Mouse (Mus musculus) heart, embryonic 14.5 days (tissue): ENCODE data around the gene Nkx2-3. TPM values are rescaled to one million over a fixed set of nuclear protein-coding genes. Genes with fewer than 3 reads are reported as not detected.

Experiments used
- ATAC-seq: fragments of 200-750 bp; cut with Nextera tagmentation; 2 replicates; pipeline ENCODE4 v1.8.0; 2017; ENCODE audit warnings: low read depth, moderate TSS enrichment; ENCODE audit not compliant: insufficient number of reproducible peaks, insufficient read depth, low FRiP score
- H3K27ac ChIP-seq, 2 experiments: fragments of 200-500 bp in 1 of 2; fragments of 300-500 bp in 1 of 2; sonication (generic) in 1 of 2; replicated peaks in 1 of 2; 2 replicates each; pipeline ENCODE4 v1.5.1; 2012 to 2014; ENCODE audit warnings: low read depth in 2 of 2, low read length in 2 of 2, control low read depth in 1 of 2, mild to moderate bottlenecking in 1 of 2, mixed read lengths in 1 of 2; ENCODE audit not compliant: control insufficient read depth in 1 of 2, insufficient read depth in 1 of 2
- H3K27me3 ChIP-seq: fragments of 300-500 bp; sonication (generic); 2 replicates; pipeline ENCODE4 v1.6.1; 2014; ENCODE audit warnings: mild to moderate bottlenecking, low read length, control low read depth; ENCODE audit not compliant: control insufficient read depth, insufficient read depth
- H3K36me3 ChIP-seq: fragments of 300-500 bp; sonication (generic); 2 replicates; pipeline ENCODE4 v1.6.1; 2014; ENCODE audit warnings: mild to moderate bottlenecking, control low read depth, low read length, mixed read lengths; ENCODE audit not compliant: control insufficient read depth, insufficient read depth
- H3K4me1 ChIP-seq, 2 experiments: fragments of 200-500 bp in 1 of 2; fragments of 300-500 bp in 1 of 2; sonication (generic) in 1 of 2; 2 replicates each; pipeline ENCODE4 v1.6.1; 2012 to 2014; ENCODE audit warnings: low read length in 2 of 2, control low read depth in 1 of 2, mixed read lengths in 1 of 2; ENCODE audit not compliant: control insufficient read depth in 2 of 2, insufficient read depth in 2 of 2
- H3K4me2 ChIP-seq: fragments of 300-500 bp; sonication (generic); 2 replicates; pipeline ENCODE4 v1.6.1; 2014; ENCODE audit warnings: mild to moderate bottlenecking, low read length
- H3K4me3 ChIP-seq, 2 experiments: fragments of 200-500 bp in 1 of 2; fragments of 300-500 bp in 1 of 2; sonication (generic) in 1 of 2; 2 replicates each; pipeline ENCODE4 v1.5.1; 2012 to 2014; ENCODE audit warnings: low read length in 2 of 2, mild to moderate bottlenecking in 2 of 2, control low read depth in 1 of 2, low read depth in 1 of 2, moderate library complexity in 1 of 2; ENCODE audit not compliant: control insufficient read depth in 1 of 2, insufficient read depth in 1 of 2
- H3K9ac ChIP-seq: fragments of 300-500 bp; sonication (generic); 2 replicates; pipeline ENCODE4 v1.6.1; 2014; ENCODE audit warnings: mild to moderate bottlenecking, low read length
- H3K9me3 ChIP-seq: fragments of 300-500 bp; sonication (generic); 2 replicates; pipeline ENCODE4 v1.6.1; 2016; ENCODE audit warnings: low read length, control low read depth; ENCODE audit not compliant: control insufficient read depth
- WGBS: fragments of 180-500 bp; shearing (Covaris S2); extraction: QIAGEN DNeasy Blood & Tissue Kit; methylation state at CpG from one replicate; pipeline ENCODE4 v1.1.7; 2014; 5-methylcytosine and 5-hydroxymethylcytosine counted together
- polyA plus RNA-seq: library from polyadenylated mRNA; unstranded; fragments of >200 nt; fragmentation: Nextera tagmentation; extraction: Ambion mirVana; gene quantifications from 2 replicates; pipeline ENCODE4 v1.2.1, GENCODE M21; 2014

Nkx2-3 gene
- not detected in 2 replicates for polyA plus RNA-seq

DNA sequence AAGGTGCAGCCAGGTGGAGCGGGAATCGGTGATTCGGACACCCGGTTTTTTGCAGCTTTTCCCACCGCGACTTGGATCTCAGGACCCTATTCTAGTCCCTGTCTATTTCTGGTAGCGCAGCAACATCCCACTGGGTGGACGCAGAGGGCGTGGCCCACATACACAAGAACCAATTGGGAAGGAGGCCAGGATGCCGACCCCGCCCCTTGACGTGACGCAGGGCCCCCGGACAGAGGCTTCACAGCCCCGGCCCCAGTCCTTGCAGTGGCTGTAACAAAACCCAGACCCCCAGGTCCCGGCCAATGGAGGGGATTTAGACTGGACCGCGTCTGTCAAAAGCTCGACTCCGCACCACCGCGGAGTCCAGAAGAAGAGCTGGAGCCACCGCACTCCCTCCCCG is at the start of gene Nkx2-3:
Gene Nkx2-3 (plus strand): TSS at position 275 of the 400 bp plus-strand sequence.
- no peak within 1 kb of the TSS for H3K9ac ChIP-seq
- no peak within 1 kb of the TSS for H3K27ac ChIP-seq
- H3K4me3 ChIP-seq = peak within 1 kb of the TSS in 1 of 2 experiments; percentile 15; a peak in 2 of 4 replicates
- H3K4me2 ChIP-seq = peak within 1 kb of the TSS; percentile 24; the same call in 1 of the 2 replicates
- H3K36me3 ChIP-seq = no peaks in the 10 kb centered on the region
- WGBS = 2% methylated on average over 24 of the region's 24 CpGs
- H3K27me3 ChIP-seq = peaks cover 93% of the 10 kb centered on the region
- H3K4me1 ChIP-seq = peaks cover 4 to 26% of the 10 kb centered on the region in 2 experiments; a peak in 3 of 4 replicates
- H3K9me3 ChIP-seq = no peaks in the 10 kb centered on the region
- no peak for ATAC-seq

DNA sequence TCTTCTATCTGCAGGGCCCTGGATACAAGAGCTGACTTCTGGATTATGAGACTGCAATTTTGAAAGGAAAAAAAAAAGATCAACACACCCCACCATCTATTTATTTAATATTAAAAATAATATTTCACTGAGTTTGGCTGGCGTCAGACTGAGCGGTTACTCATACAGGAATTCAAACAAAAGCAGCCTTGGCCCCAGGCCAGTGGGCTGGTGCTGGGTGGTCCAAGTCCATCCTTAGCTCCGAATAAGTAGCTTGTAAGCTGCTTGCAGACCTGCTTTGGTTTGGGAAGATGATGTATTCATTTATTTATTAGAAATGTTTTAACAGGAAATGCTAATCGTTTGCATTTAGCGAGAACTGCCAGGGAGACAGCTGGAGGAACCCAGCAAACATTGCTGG is 49.0 kb upstream of the Nkx2-3 start:
- Histone ChIP-seq H3K9me3 (no peaks in the 10 kb centered on the region), H3K27me3 (peaks cover 7% of the 10 kb centered on the region; the same call in 1 of the 2 replicates), H3K27ac (no peak overlapping the region), H3K36me3 (no peaks in the 10 kb centered on the region), H3K9ac (no peak overlapping the region), H3K4me3 (no peak overlapping the region), H3K4me1 (peaks cover 0 to 3% of the 10 kb centered on the region in 2 experiments; a peak in 2 of 4 replicates), H3K4me2 (no peak overlapping the region)
- WGBS = 73% methylated on average over 5 of the region's 5 CpGs
- no peak for ATAC-seq

DNA sequence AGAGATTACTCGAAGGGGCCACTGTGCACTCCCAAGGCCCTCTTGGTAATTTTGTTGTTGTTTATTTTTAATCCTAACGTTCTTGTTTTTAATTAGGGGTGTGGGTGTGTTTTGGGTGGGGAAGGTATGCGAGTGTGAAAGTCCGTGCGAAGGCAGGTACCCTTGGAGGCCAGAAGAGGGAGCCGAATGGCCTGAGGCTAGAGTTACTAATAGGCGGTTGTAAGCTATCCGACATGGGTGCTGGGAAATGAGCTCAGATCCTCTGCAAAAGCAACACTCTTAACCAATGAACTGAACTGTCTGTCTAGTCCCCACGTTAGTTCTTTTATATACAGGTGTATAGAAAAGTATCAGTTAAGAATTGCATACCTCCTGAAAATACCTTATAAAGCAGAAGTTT is 43.8 kb upstream of the Nkx2-3 start:
- peaks cover 47% of the 10 kb centered on the region for H3K27me3 ChIP-seq

DNA sequence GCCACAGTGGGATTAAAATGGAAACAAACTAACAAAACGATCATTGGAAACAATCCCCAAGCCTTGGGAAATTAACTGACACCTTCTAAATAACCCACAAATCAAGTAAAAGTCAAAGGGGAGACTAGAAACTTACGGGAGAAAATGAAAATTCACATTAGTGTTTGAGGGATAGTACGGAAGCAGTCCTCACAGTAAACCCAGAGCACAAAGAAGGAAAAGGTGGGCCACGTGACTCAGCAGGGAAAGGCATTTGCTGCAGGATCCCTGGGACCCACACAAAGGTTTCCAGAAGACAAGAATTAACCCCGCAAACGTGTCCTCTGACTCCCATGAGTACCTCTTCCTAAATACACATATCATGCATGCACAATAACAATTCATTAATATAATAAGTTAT is 43.0 kb upstream of the Nkx2-3 start:
- H3K4me3 ChIP-seq = no peak overlapping the region
- H3K36me3 ChIP-seq = no peaks in the 10 kb centered on the region
- no peak overlapping the region for H3K9ac ChIP-seq
- H3K4me2 ChIP-seq = no peak overlapping the region
- H3K27ac ChIP-seq = no peak overlapping the region
- WGBS = 59% methylated on average over 6 of the region's 6 CpGs
- no peaks in the 10 kb centered on the region for H3K9me3 ChIP-seq
- peaks cover 0 to 3% of the 10 kb centered on the region in 2 experiments; a peak in 2 of 4 replicates for H3K4me1 ChIP-seq
- H3K27me3 ChIP-seq = peaks cover 47% of the 10 kb centered on the region
- ATAC-seq = no peak

More for the DNA sequence above, 43.8 kb upstream of the Nkx2-3 start:
- no peak overlapping the region for H3K4me3 ChIP-seq
- no peak overlapping the region for H3K9ac ChIP-seq
- H3K27ac ChIP-seq = no peak overlapping the region
- no peak overlapping the region for H3K4me2 ChIP-seq
- WGBS = 41% methylated on average over 9 of the region's 9 CpGs
- peaks cover 0 to 5% of the 10 kb centered on the region in 2 experiments; a peak in 2 of 4 replicates for H3K4me1 ChIP-seq
- no peaks in the 10 kb centered on the region for H3K36me3 ChIP-seq
- no peaks in the 10 kb centered on the region for H3K9me3 ChIP-seq
- no peak for ATAC-seq

DNA sequence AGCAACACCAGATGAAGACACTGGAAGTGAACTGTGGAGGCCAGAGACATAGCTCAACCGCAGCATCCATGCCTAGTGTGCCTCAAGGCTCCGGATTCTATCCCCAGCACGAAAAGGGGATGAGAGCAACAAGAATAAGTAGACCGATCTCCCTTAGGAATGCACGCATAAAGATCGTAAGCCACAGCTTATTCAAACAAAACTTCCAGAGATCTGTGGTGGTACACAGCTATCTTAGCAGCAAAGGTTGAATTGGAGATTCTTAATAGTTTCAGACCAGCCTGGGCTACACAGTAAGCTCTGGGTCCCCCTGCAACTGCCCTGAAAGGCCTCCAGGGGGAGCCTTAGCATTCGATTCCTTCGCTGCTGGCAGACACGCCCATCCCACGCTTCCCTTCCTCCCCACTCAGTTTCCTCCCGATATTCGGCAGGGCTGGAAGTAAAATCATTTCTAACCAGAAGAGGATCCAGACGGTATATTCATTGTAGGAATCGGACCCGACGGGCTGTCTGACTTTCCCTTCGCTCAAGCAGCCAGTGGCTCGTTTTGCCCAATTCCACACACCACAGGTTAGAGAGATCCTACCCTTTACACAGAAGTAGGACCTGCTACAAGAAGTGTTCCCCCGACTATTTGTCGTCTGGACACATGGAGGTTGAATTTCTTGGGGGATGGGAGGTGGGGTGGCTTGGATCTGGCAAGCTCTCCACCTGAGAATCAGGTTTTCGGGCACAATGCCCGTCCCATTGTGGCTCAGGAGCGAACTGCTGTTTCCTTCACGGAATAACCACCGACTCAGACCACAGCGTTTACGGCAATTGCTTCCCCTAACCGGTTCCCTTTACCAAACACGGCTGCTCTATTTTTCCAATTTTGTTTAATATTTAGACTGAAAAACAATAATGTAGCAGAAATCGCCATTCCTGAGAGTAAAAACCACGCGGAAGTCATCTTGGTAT is 41.0 kb upstream of the Nkx2-3 start:
- Histone ChIP-seq H3K36me3 (no peaks in the 10 kb centered on the region), H3K9me3 (no peaks in the 10 kb centered on the region), H3K4me3 (peak overlapping the region; percentile 42 to 51), H3K9ac (peak overlapping the region; percentile 54), H3K4me1 (peaks cover 0 to 2% of the 10 kb centered on the region in 2 experiments; a peak in 1 of 4 replicates), H3K27me3 (peaks cover 52% of the 10 kb centered on the region), H3K27ac (no peak overlapping the region), H3K4me2 (peak overlapping the region; percentile 85)
- WGBS = 15% methylated on average over 32 of the region's 32 CpGs
- no peak; the same call in 1 of the 2 replicates for ATAC-seq

DNA sequence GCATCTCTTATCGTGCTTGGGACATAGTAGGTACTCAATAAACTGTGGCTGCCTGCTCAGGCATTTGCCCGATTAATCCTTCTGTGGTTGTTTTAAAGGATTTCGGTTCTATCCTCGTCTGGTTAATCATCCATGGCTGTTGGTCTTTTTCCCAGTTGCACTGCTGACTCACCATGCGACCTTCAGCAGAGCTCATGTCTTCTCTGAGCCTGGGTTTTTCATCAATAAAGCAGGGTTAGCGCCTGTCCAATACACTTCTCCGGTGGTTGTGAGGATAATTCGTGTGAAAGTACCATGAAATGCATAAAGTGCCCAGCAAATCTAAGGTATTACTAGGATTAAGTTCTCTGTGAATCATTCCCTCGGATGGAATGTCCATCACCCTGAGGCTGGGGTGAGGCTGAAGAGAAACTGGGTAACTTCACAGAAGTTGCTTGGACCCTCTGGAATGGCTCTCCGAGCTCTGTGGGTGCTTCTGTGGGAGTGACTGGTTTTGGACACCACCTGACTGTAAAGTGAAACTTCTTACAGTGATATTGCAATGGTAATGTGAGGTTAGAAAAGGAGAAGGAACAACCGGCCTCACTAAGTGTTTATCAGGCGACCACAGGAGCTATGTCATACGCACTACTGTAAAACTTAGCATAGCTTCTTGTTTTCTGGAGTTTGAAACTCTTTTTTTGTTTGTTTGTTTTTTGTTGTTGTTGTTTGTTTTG is 32.9 kb upstream of the Nkx2-3 start:
- WGBS = 80% methylated on average over 13 of the region's 13 CpGs
- no peak overlapping the region for H3K27ac ChIP-seq
- H3K4me2 ChIP-seq = no peak overlapping the region
- no peak for ATAC-seq
- peaks cover 0 to 4% of the 10 kb centered on the region in 2 experiments; a peak in 1 of 4 replicates for H3K4me1 ChIP-seq
- no peak overlapping the region for H3K9ac ChIP-seq
- H3K9me3 ChIP-seq = no peaks in the 10 kb centered on the region
- H3K4me3 ChIP-seq = no peak overlapping the region
- H3K27me3 ChIP-seq = peaks cover 56% of the 10 kb centered on the region
- H3K36me3 ChIP-seq = no peaks in the 10 kb centered on the region

DNA sequence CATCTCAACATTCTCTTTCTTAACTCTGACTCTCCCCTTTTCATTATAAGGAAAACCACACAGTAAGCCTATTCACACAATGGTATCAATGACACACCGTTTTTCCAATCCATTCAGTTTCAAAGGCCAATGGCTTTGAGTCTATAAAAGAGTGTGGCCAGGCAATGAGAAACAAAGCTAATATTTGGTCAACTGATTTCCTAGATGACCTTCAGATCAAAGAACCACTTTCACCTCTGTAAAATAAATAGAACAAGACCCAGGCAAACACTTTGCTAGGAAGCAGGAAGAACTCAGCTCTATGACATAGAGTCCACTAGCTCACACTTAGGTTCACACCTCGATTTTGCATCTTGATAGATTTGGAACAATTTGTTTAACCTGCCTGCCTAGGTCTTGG is 30.9 kb upstream of the Nkx2-3 start:
- H3K4me2 ChIP-seq = no peak overlapping the region
- H3K4me1 ChIP-seq = peaks cover 4 to 5% of the 10 kb centered on the region in 2 experiments; a peak in 2 of 4 replicates
- no peaks in the 10 kb centered on the region for H3K9me3 ChIP-seq
- H3K4me3 ChIP-seq = no peak overlapping the region
- no peak overlapping the region for H3K27ac ChIP-seq
- H3K27me3 ChIP-seq = peaks cover 70% of the 10 kb centered on the region
- no peaks in the 10 kb centered on the region for H3K36me3 ChIP-seq
- ATAC-seq = no peak
- 51% methylated on average over 2 of the region's 2 CpGs for WGBS
- H3K9ac ChIP-seq = no peak overlapping the region
